Mouse (Mus musculus) cortical plate, adult 2 months (tissue): ENCODE measurements at regions not wholly inside any gene's neighbourhood (a gene's known extent, or its start where the extent isn't known, plus 50 kb on each side); places are given as distances from the start of the nearest gene placed in this dataset.

ENCODE experiments used
- CTCF ChIP-seq: fragments of 200-500 bp; IDR thresholded peaks from 2 replicates; pipeline ENCODE4 v1.5.1; 2011; ENCODE audit warnings: mild to moderate bottlenecking, control low read depth, low read length; ENCODE audit not compliant: insufficient read depth; ENCODE audit errors: extremely low read depth
- POLR2A ChIP-seq: fragments of 200-500 bp; IDR thresholded peaks from 2 replicates; pipeline ENCODE4 v1.6.1; 2011; ENCODE audit warnings: mild to moderate bottlenecking, low read length, control low read depth; ENCODE audit not compliant: insufficient read depth; ENCODE audit errors: extremely low read depth

- TF ChIP-seq CTCF (no peak), POLR2A (no peak)
Measured at GRCm38 (mm10) chr8:46395348-46395747, 75.5 kb upstream of the Acsl1 start.
